Comparison of ENCODE assay signal across 18 mouse cellular contexts in genomic region chr5:17210723-17211245, GRCm38 (mm10).
DNase-seq lines count a peak whose midpoint lies in the region; ATAC-seq and TF ChIP-seq lines count a peak whose summit lies in the region.
"Had no signal": no experiment of that assay in that cellular context is flagged by ENCODE, and none has a peak within 500 bp of the region (broad histone marks: within the 10 kb centered on the region; RNA-seq: fewer than 3 reads in every experiment).

No protein-coding gene starts in this region.

- 45% methylated on average over 6 of the region's 6 CpGs for WGBS in lung, embryonic 15.5 days
- 45% methylated on average over 6 of the region's 6 CpGs for WGBS in lung, postnatal 0 days
- 40% methylated on average over 6 of the region's 6 CpGs for WGBS in embryonic facial prominence, embryonic 15.5 days
- 34% methylated on average over 6 of the region's 6 CpGs for WGBS in limb, embryonic 14.5 days

- TF ChIP-seq EP300 in lung, postnatal 0 days (IDR thresholded peaks at IDR 0.05), result no peak

- no peaks in the 10 kb centered on the region for H3K27me3 ChIP-seq in lung, embryonic 15.5 days
- no peaks in the 10 kb centered on the region for H3K27me3 ChIP-seq in lung, postnatal 0 days (replicated peaks; ENCODE audit: insufficient read depth, low read length)
- no peaks in the 10 kb centered on the region for H3K27me3 ChIP-seq in embryonic facial prominence, embryonic 15.5 days
- H3K27me3 ChIP-seq in limb, embryonic 14.5 days (ENCODE audit: control insufficient read depth, insufficient read depth, low read length), result no peaks in the 10 kb centered on the region
- H3K27me3 ChIP-seq: heart, embryonic 15.5 days; hindbrain, embryonic 13.5 days; liver, embryonic 15.5 days had no signal

- peak; percentile 77; the same call in 1 of the 2 replicates for ATAC-seq in lung, embryonic 15.5 days (ENCODE audit: borderline replicate concordance, extremely low read depth, low FRiP score, low TSS enrichment)
- no peak for ATAC-seq in lung, postnatal 0 days
- peak; percentile 69 for ATAC-seq in embryonic facial prominence, embryonic 15.5 days (ENCODE audit: insufficient number of reproducible peaks, low FRiP score, low TSS enrichment, low read depth)
- no peak; the same call in 1 of the 2 replicates for ATAC-seq in limb, embryonic 14.5 days (ENCODE audit: low FRiP score, low read depth)
- ATAC-seq: CD4-positive, CD25-positive, alpha-beta regulatory T cell, adult 4 months had no signal

- no peak for TF ChIP-seq POLR2A in limb, embryonic 14.5 days (IDR thresholded peaks at IDR 0.05; ENCODE audit: borderline replicate concordance, extremely low read depth, insufficient read depth, insufficient read length)

- DNase-seq in kidney, adult 8-10 months, result peak; percentile 3 to 10
- DNase-seq in kidney, postnatal 10 days, result no peak
- DNase-seq in lung, postnatal 0 days (ENCODE audit: low spot score), result no peak
- DNase-seq in limb, embryonic 14.5 days (ENCODE audit: low spot score), result peak; percentile 39
- DNase-seq in heart, postnatal 36 days, result no peak
- DNase-seq: cerebellum, postnatal 25 days; layer of hippocampus, postnatal 36 days; right cerebral cortex, postnatal 25 days; thymus, postnatal 14 days had no signal

- H3K27ac ChIP-seq in lung, embryonic 15.5 days, result no peak overlapping the region
- H3K27ac ChIP-seq in lung, postnatal 0 days (ENCODE audit: low read length), result no peak overlapping the region
- H3K27ac ChIP-seq in embryonic facial prominence, embryonic 15.5 days (replicated peaks), result no peak overlapping the region
- no peak overlapping the region for H3K27ac ChIP-seq in limb, embryonic 14.5 days (replicated peaks; ENCODE audit: low read depth, low read length)
- H3K27ac ChIP-seq: heart, embryonic 15.5 days; hindbrain, embryonic 13.5 days; liver, embryonic 15.5 days; macrophage had no signal

- intact Hi-C loops in heart, postnatal 36 days (cut with DNase I), result no loop called here

- H3K9me3 ChIP-seq in lung, embryonic 15.5 days, result no peaks in the 10 kb centered on the region
- H3K9me3 ChIP-seq in lung, postnatal 0 days (ENCODE audit: low read length), result no peaks in the 10 kb centered on the region
- H3K9me3 ChIP-seq in embryonic facial prominence, embryonic 15.5 days (replicated peaks), result no peaks in the 10 kb centered on the region
- H3K9me3 ChIP-seq in limb, embryonic 14.5 days (ENCODE audit: control insufficient read depth, low read length), result no peaks in the 10 kb centered on the region
- H3K9me3 ChIP-seq: G1E; heart, embryonic 15.5 days; hindbrain, embryonic 13.5 days; liver, embryonic 15.5 days had no signal

- no peak overlapping the region for H3K9ac ChIP-seq in lung, embryonic 15.5 days
- H3K9ac ChIP-seq in lung, postnatal 0 days (replicated peaks; ENCODE audit: low read depth), result no peak overlapping the region
- no peak overlapping the region for H3K9ac ChIP-seq in embryonic facial prominence, embryonic 15.5 days
- no peak overlapping the region for H3K9ac ChIP-seq in limb, embryonic 14.5 days (ENCODE audit: low read depth, low read length, severe bottlenecking)
- H3K9ac ChIP-seq: heart, embryonic 15.5 days; hindbrain, embryonic 13.5 days; liver, embryonic 15.5 days had no signal

- H3K4me1 ChIP-seq in lung, embryonic 15.5 days, result no peaks in the 10 kb centered on the region
- no peaks in the 10 kb centered on the region for H3K4me1 ChIP-seq in lung, postnatal 0 days (ENCODE audit: insufficient read depth, low read depth, low read length)
- H3K4me1 ChIP-seq in embryonic facial prominence, embryonic 15.5 days, result no peaks in the 10 kb centered on the region
- H3K4me1 ChIP-seq in limb, embryonic 14.5 days (ENCODE audit: control insufficient read depth, insufficient read depth, low read length), result no peaks in the 10 kb centered on the region
- H3K4me1 ChIP-seq: heart, embryonic 15.5 days; hindbrain, embryonic 13.5 days; liver, embryonic 15.5 days had no signal

- H3K4me2 ChIP-seq in lung, embryonic 15.5 days, result no peak overlapping the region
- H3K4me2 ChIP-seq in lung, postnatal 0 days (replicated peaks; ENCODE audit: low read depth, low read length), result no peak overlapping the region
- no peak overlapping the region for H3K4me2 ChIP-seq in embryonic facial prominence, embryonic 15.5 days (replicated peaks)
- H3K4me2 ChIP-seq in limb, embryonic 14.5 days (replicated peaks; ENCODE audit: low read depth, low read length, severe bottlenecking), result no peak overlapping the region
- H3K4me2 ChIP-seq: heart, embryonic 15.5 days; hindbrain, embryonic 13.5 days; liver, embryonic 15.5 days; midbrain, embryonic 11.5 days had no signal

- H3K36me3 ChIP-seq in lung, embryonic 15.5 days, result no peaks in the 10 kb centered on the region
- H3K36me3 ChIP-seq in lung, postnatal 0 days (ENCODE audit: insufficient read depth, low read length), result no peaks in the 10 kb centered on the region
- H3K36me3 ChIP-seq in embryonic facial prominence, embryonic 15.5 days, result no peaks in the 10 kb centered on the region
- H3K36me3 ChIP-seq in limb, embryonic 14.5 days (ENCODE audit: control insufficient read depth, insufficient read depth, low read length), result no peaks in the 10 kb centered on the region
- H3K36me3 ChIP-seq: G1E; heart, embryonic 15.5 days; hindbrain, embryonic 13.5 days; liver, embryonic 15.5 days had no signal

- TF ChIP-seq CTCF in lung, postnatal 0 days (IDR thresholded peaks at IDR 0.05), result no peak

- no peak overlapping the region for H3K4me3 ChIP-seq in lung, embryonic 15.5 days
- H3K4me3 ChIP-seq in lung, postnatal 0 days (ENCODE audit: low read depth, low read length), result no peak overlapping the region
- H3K4me3 ChIP-seq in embryonic facial prominence, embryonic 15.5 days (replicated peaks), result no peak overlapping the region
- H3K4me3 ChIP-seq in limb, embryonic 14.5 days (replicated peaks; ENCODE audit: low read length), result no peak overlapping the region
- H3K4me3 ChIP-seq: heart, embryonic 15.5 days; hindbrain, embryonic 13.5 days; liver, embryonic 15.5 days had no signal

Comparison
In these comparisons a context has a peak if more than half of its experiments do, and no peak if none do; other contexts are left out.
1. DNase-seq: peak in kidney, adult 8-10 months (2 of 2) and limb, embryonic 14.5 days (single experiment); none in kidney, postnatal 10 days (single experiment), lung, postnatal 0 days (single experiment) and heart, postnatal 36 days (0 of 2).
2. ATAC-seq: peak in lung, embryonic 15.5 days (single experiment) and embryonic facial prominence, embryonic 15.5 days (single experiment); none in lung, postnatal 0 days (single experiment) and limb, embryonic 14.5 days (single experiment).